Mouse (Mus musculus) limb, embryonic 15.5 days (tissue): Measurements from ENCODE around the gene Aff3. TPM values are rescaled to one million over a fixed set of nuclear protein-coding genes. Genes with fewer than 3 reads are reported as not detected.

Experiments used
- ATAC-seq: fragments of 200-750 bp; cut with Nextera tagmentation; 2 replicates; pipeline ENCODE4 v1.8.0; 2017; ENCODE audit warnings: low read depth, moderate TSS enrichment; ENCODE audit not compliant: insufficient number of reproducible peaks, low FRiP score, low TSS enrichment
- H3K27ac ChIP-seq: fragments of 300-500 bp; sonication (generic); 2 replicates; pipeline ENCODE4 v1.5.1; 2015; ENCODE audit warnings: moderate library complexity, mild to moderate bottlenecking, inconsistent platforms
- H3K27me3 ChIP-seq: fragments of 300-500 bp; sonication (generic); 2 replicates; pipeline ENCODE4 v1.6.1; 2015; ENCODE audit warnings: inconsistent platforms
- H3K36me3 ChIP-seq: fragments of 300-500 bp; sonication (generic); 2 replicates; pipeline ENCODE4 v1.6.1; 2015; ENCODE audit warnings: inconsistent platforms
- H3K4me1 ChIP-seq: fragments of 300-500 bp; sonication (generic); 2 replicates; pipeline ENCODE4 v1.6.1; 2015; ENCODE audit warnings: inconsistent platforms
- H3K4me2 ChIP-seq: fragments of 300-500 bp; sonication (generic); 2 replicates; pipeline ENCODE4 v1.6.1; 2015; ENCODE audit warnings: mild to moderate bottlenecking, inconsistent platforms
- H3K4me3 ChIP-seq: fragments of 300-500 bp; sonication (generic); 2 replicates; pipeline ENCODE4 v1.5.1; 2015; ENCODE audit warnings: mild to moderate bottlenecking, inconsistent platforms
- H3K9ac ChIP-seq: fragments of 300-500 bp; sonication (generic); 2 replicates; pipeline ENCODE4 v1.6.1; 2015; ENCODE audit warnings: inconsistent platforms
- H3K9me3 ChIP-seq: fragments of 300-500 bp; sonication (generic); 2 replicates; pipeline ENCODE4 v1.6.1; 2016; ENCODE audit warnings: inconsistent platforms
- WGBS: fragments of 180-500 bp; shearing (Covaris S2); methylation state at CpG from one replicate; pipeline ENCODE4 v1.1.7; 2015; 5-methylcytosine and 5-hydroxymethylcytosine counted together
- polyA plus RNA-seq: library from polyadenylated mRNA; unstranded; fragments of >200 nt; fragmentation: Nextera tagmentation; extraction: Ambion mirVana; gene quantifications from 2 replicates; pipeline ENCODE4 v1.2.1, GENCODE M21; 2015

Aff3 gene
- polyA plus RNA-seq, 1 experiment from 2014 or later = 12.0 TPM

GRCm38 (mm10) chr1:38526568-38526967 lies 138.2 kb downstream of the Aff3 start:
- Histone ChIP-seq H3K9ac (no peak overlapping the region), H3K36me3 (peaks cover 18% of the 10 kb centered on the region), H3K27ac (no peak overlapping the region), H3K27me3 (no peaks in the 10 kb centered on the region), H3K4me2 (no peak overlapping the region), H3K4me1 (0 out of 2 replicates have a peak, but pooled peaks cover 3% of the 10 kb centered on the region), H3K4me3 (no peak overlapping the region), H3K9me3 (no peaks in the 10 kb centered on the region)
- no peak for ATAC-seq
- 82% methylated on average over 5 of the region's 5 CpGs for WGBS

GRCm38 (mm10) chr1:38521651-38522050 lies 143.1 kb downstream of the Aff3 start:
- H3K27ac ChIP-seq = no peak overlapping the region
- WGBS = 96% methylated on average over 11 of the region's 11 CpGs
- H3K36me3 ChIP-seq = peaks cover 18% of the 10 kb centered on the region
- no peaks in the 10 kb centered on the region for H3K9me3 ChIP-seq
- H3K4me2 ChIP-seq = no peak overlapping the region
- H3K9ac ChIP-seq = no peak overlapping the region
- no peak overlapping the region for H3K4me3 ChIP-seq
- H3K27me3 ChIP-seq = no peaks in the 10 kb centered on the region
- ATAC-seq = no peak
- H3K4me1 ChIP-seq = no peaks in the 10 kb centered on the region

GRCm38 (mm10) chr1:38516225-38516624 lies 148.5 kb downstream of the Aff3 start:
- Histone ChIP-seq H3K4me2 (no peak overlapping the region), H3K4me3 (no peak overlapping the region), H3K27ac (no peak overlapping the region), H3K9ac (no peak overlapping the region), H3K27me3 (no peaks in the 10 kb centered on the region), H3K9me3 (no peaks in the 10 kb centered on the region), H3K36me3 (peaks cover 3% of the 10 kb centered on the region; the same call in 1 of the 2 replicates), H3K4me1 (peaks cover 28% of the 10 kb centered on the region)
- 19% methylated on average over 1 of the region's 1 CpGs for WGBS
- ATAC-seq = no peak

GRCm38 (mm10) chr1:38514634-38515011 lies 150.1 kb downstream of the Aff3 start:
- Histone ChIP-seq H3K36me3 (peaks cover 3% of the 10 kb centered on the region; the same call in 1 of the 2 replicates), H3K4me2 (no peak overlapping the region), H3K27me3 (no peaks in the 10 kb centered on the region), H3K4me3 (no peak overlapping the region), H3K27ac (no peak overlapping the region), H3K9ac (no peak overlapping the region), H3K4me1 (peaks cover 30% of the 10 kb centered on the region), H3K9me3 (no peaks in the 10 kb centered on the region)
- WGBS = 57% methylated on average over 4 of the region's 4 CpGs
- no peak for ATAC-seq

- Histone ChIP-seq H3K9ac (no peak overlapping the region), H3K4me3 (no peak overlapping the region), H3K4me2 (no peak overlapping the region), H3K27me3 (no peaks in the 10 kb centered on the region), H3K4me1 (peaks cover 30% of the 10 kb centered on the region), H3K36me3 (peaks cover 3% of the 10 kb centered on the region; the same call in 1 of the 2 replicates), H3K9me3 (no peaks in the 10 kb centered on the region), H3K27ac (no peak overlapping the region)
- 76% methylated on average over 12 of the region's 12 CpGs for WGBS
- ATAC-seq = no peak
These were observed 150.7 kb downstream of the Aff3 start for GRCm38 (mm10) chr1:38513970-38514633.

- H3K27ac ChIP-seq = peak overlapping the region; percentile 54; the same call in 1 of the 2 replicates
- 0 out of 2 replicates have a peak, but pooled peaks have one; percentile 52 for ATAC-seq
- no peaks in the 10 kb centered on the region for H3K27me3 ChIP-seq
- peaks cover 30% of the 10 kb centered on the region for H3K4me1 ChIP-seq
- H3K9me3 ChIP-seq = no peaks in the 10 kb centered on the region
- H3K9ac ChIP-seq = no peak overlapping the region
- H3K36me3 ChIP-seq = peaks cover 3% of the 10 kb centered on the region; the same call in 1 of the 2 replicates
- peak overlapping the region; percentile 30 for H3K4me2 ChIP-seq
- H3K4me3 ChIP-seq = no peak overlapping the region
- 17% methylated on average over 15 of the region's 15 CpGs for WGBS
These were observed 152.3 kb downstream of the Aff3 start for GRCm38 (mm10) chr1:38512258-38513081.

GRCm38 (mm10) chr1:38511076-38511475 lies 153.7 kb downstream of the Aff3 start:
- Histone ChIP-seq H3K27ac (no peak overlapping the region), H3K9me3 (no peaks in the 10 kb centered on the region), H3K27me3 (no peaks in the 10 kb centered on the region), H3K4me2 (no peak overlapping the region), H3K36me3 (no peaks in the 10 kb centered on the region), H3K9ac (no peak overlapping the region), H3K4me1 (peaks cover 30% of the 10 kb centered on the region), H3K4me3 (no peak overlapping the region)
- no peak for ATAC-seq
- 57% methylated on average over 5 of the region's 5 CpGs for WGBS

GRCm38 (mm10) chr1:38509301-38509700 lies 155.5 kb downstream of the Aff3 start:
- 53% methylated on average over 8 of the region's 8 CpGs for WGBS
- H3K4me1 ChIP-seq = peaks cover 28% of the 10 kb centered on the region
- H3K27ac ChIP-seq = no peak overlapping the region

GRCm38 (mm10) chr1:38507636-38508179 lies 157.0 kb downstream of the Aff3 start:
- Histone ChIP-seq H3K4me1 (peaks cover 18% of the 10 kb centered on the region), H3K27me3 (no peaks in the 10 kb centered on the region), H3K9me3 (no peaks in the 10 kb centered on the region), H3K4me2 (no peak overlapping the region), H3K4me3 (no peak overlapping the region), H3K27ac (no peak overlapping the region), H3K36me3 (no peaks in the 10 kb centered on the region), H3K9ac (no peak overlapping the region)
- no peak for ATAC-seq
- 70% methylated on average over 7 of the region's 7 CpGs for WGBS

More at GRCm38 (mm10) chr1:38509301-38509700, 155.5 kb downstream of the Aff3 start:
- Histone ChIP-seq H3K36me3 (no peaks in the 10 kb centered on the region), H3K4me3 (no peak overlapping the region), H3K4me2 (no peak overlapping the region), H3K27me3 (no peaks in the 10 kb centered on the region), H3K9me3 (no peaks in the 10 kb centered on the region), H3K9ac (no peak overlapping the region)
- no peak for ATAC-seq

- H3K27me3 ChIP-seq = no peaks in the 10 kb centered on the region
- no peaks in the 10 kb centered on the region for H3K9me3 ChIP-seq
- 90% methylated on average over 3 of the region's 3 CpGs for WGBS
- no peaks in the 10 kb centered on the region for H3K36me3 ChIP-seq
- ATAC-seq = no peak
- H3K9ac ChIP-seq = no peak overlapping the region
- no peak overlapping the region for H3K4me2 ChIP-seq
- no peak overlapping the region for H3K27ac ChIP-seq
- H3K4me1 ChIP-seq = peaks cover 11% of the 10 kb centered on the region; the same call in 1 of the 2 replicates
- H3K4me3 ChIP-seq = no peak overlapping the region
These were observed 158.4 kb downstream of the Aff3 start for GRCm38 (mm10) chr1:38506396-38506795.

GRCm38 (mm10) chr1:38503431-38504089 lies 161.2 kb downstream of the Aff3 start:
- no peak overlapping the region for H3K4me2 ChIP-seq
- H3K27ac ChIP-seq = no peak overlapping the region
- no peaks in the 10 kb centered on the region for H3K27me3 ChIP-seq
- H3K4me3 ChIP-seq = no peak overlapping the region
- no peaks in the 10 kb centered on the region for H3K36me3 ChIP-seq
- 91% methylated on average over 13 of the region's 13 CpGs for WGBS
- no peak for ATAC-seq
- H3K4me1 ChIP-seq = 0 out of 2 replicates have a peak, but pooled peaks cover 10% of the 10 kb centered on the region
- no peak overlapping the region for H3K9ac ChIP-seq
- H3K9me3 ChIP-seq = no peaks in the 10 kb centered on the region
